Comparison of ENCODE assay signal across 16 mouse cellular contexts in the genomic region with DNA sequence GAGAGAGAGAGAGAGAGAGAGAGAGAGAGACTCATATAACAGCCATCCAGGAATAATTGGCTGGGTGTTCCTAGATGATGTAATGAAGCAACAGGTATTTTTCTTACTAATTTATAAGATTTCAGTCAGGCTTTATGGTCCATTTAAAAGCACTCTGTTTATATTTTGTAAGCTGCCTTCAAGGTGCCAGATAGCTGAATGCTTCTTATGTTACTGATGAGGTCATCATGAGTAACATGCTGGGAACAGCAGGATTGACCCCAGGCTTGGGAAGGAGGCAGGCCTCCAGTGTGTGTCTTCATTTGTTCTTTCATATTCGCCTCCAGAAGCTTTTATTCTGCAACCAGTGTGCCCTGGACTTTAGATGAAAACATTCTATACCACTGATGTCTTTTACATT.
DNase-seq lines count a peak whose midpoint lies in the region; ATAC-seq and TF ChIP-seq lines count a peak whose summit lies in the region.
"Had no signal": no experiment of that assay in that cellular context is flagged by ENCODE, and none has a peak within 500 bp of the region (broad histone marks: within the 10 kb centered on the region; RNA-seq: fewer than 3 reads in every experiment).

No protein-coding gene starts in this region.

- ATAC-seq in limb, embryonic 14.5 days (ENCODE audit: low FRiP score, low read depth) = 0 out of 2 replicates have a peak, but pooled peaks have one; percentile 44
- no peak for ATAC-seq in intestine, embryonic 15.5 days
- ATAC-seq: inflammation-experienced regulatory T-cells, adult 6 months had no signal

- DNase-seq in gastrocnemius, adult 2 months = no peak
- no peak for DNase-seq in gastrocnemius, postnatal 10 days
- peak; percentile 68 for DNase-seq in brain, embryonic 14.5 days (ENCODE audit: low read depth)
- peak; percentile 19 to 31 for DNase-seq in cerebellum, postnatal 25 days
- DNase-seq in limb, embryonic 14.5 days (ENCODE audit: low spot score) = no peak
- no peak for DNase-seq in adrenal gland, postnatal 25 days
- no peak for DNase-seq in left cerebral cortex, adult 8-10 months (ENCODE audit: low spot score in 2 of 2)
- DNase-seq: heart, adult 11 months; liver; lung, adult 2 months; right cerebral cortex, adult 18-20 months; thymus, postnatal 25 days had no signal

- intact Hi-C loops in gastrocnemius, adult 2 months (cut with DNase I) = no loop called here

- H3K9me3 ChIP-seq in limb, embryonic 14.5 days (ENCODE audit: control insufficient read depth, low read length) = no peaks in the 10 kb centered on the region
- H3K9me3 ChIP-seq in intestine, embryonic 15.5 days = no peaks in the 10 kb centered on the region
- H3K9me3 ChIP-seq: kidney, embryonic 15.5 days had no signal

- H3K36me3 ChIP-seq in limb, embryonic 14.5 days (ENCODE audit: control insufficient read depth, insufficient read depth, low read length) = no peaks in the 10 kb centered on the region
- H3K36me3 ChIP-seq in intestine, embryonic 15.5 days = no peaks in the 10 kb centered on the region
- H3K36me3 ChIP-seq: G1E; kidney, embryonic 15.5 days had no signal

- 39% methylated on average over 1 of the region's 1 CpGs for WGBS in limb, embryonic 14.5 days
- 61% methylated on average over 1 of the region's 1 CpGs for WGBS in intestine, embryonic 15.5 days

- H3K27me3 ChIP-seq in limb, embryonic 14.5 days (ENCODE audit: control insufficient read depth, insufficient read depth, low read length) = no peaks in the 10 kb centered on the region
- no peaks in the 10 kb centered on the region for H3K27me3 ChIP-seq in intestine, embryonic 15.5 days (replicated peaks)
- H3K27me3 ChIP-seq: kidney, embryonic 15.5 days had no signal

- TF ChIP-seq CTCF in gastrocnemius, adult 2 months (IDR thresholded peaks at IDR 0.05) = no peak
- no peak for TF ChIP-seq CTCF in brain, embryonic 14.5 days (IDR thresholded peaks at IDR 0.05; ENCODE audit: borderline replicate concordance, extremely low read depth, insufficient read depth, insufficient read length)

- H3K9ac ChIP-seq in limb, embryonic 14.5 days (ENCODE audit: low read depth, low read length, severe bottlenecking) = no peak overlapping the region
- H3K9ac ChIP-seq in intestine, embryonic 15.5 days = no peak overlapping the region
- H3K9ac ChIP-seq: kidney, embryonic 15.5 days had no signal

- H3K4me1 ChIP-seq in limb, embryonic 14.5 days (ENCODE audit: control insufficient read depth, insufficient read depth, low read length) = peaks cover 3% of the 10 kb centered on the region; the same call in 1 of the 2 replicates
- H3K4me1 ChIP-seq in intestine, embryonic 15.5 days (replicated peaks) = no peaks in the 10 kb centered on the region
- H3K4me1 ChIP-seq: kidney, embryonic 15.5 days had no signal

- H3K4me2 ChIP-seq in limb, embryonic 14.5 days (replicated peaks; ENCODE audit: low read depth, low read length, severe bottlenecking) = no peak overlapping the region
- H3K4me2 ChIP-seq in intestine, embryonic 15.5 days (replicated peaks) = no peak overlapping the region
- H3K4me2 ChIP-seq: kidney, embryonic 15.5 days had no signal

- H3K27ac ChIP-seq in gastrocnemius, adult 2 months = peak overlapping the region; percentile 76; the same call in 1 of the 2 replicates
- no peak overlapping the region for H3K27ac ChIP-seq in limb, embryonic 14.5 days (replicated peaks; ENCODE audit: low read depth, low read length)
- no peak overlapping the region for H3K27ac ChIP-seq in intestine, embryonic 15.5 days
- H3K27ac ChIP-seq: kidney, embryonic 15.5 days had no signal

- no peak for TF ChIP-seq POLR2A in brain, embryonic 14.5 days (IDR thresholded peaks at IDR 0.05; ENCODE audit: borderline replicate concordance, extremely low read depth, insufficient read depth, insufficient read length, poor library complexity, severe bottlenecking)
- no peak for TF ChIP-seq POLR2A in limb, embryonic 14.5 days (IDR thresholded peaks at IDR 0.05; ENCODE audit: borderline replicate concordance, extremely low read depth, insufficient read depth, insufficient read length)

- no peak overlapping the region for H3K4me3 ChIP-seq in gastrocnemius, adult 2 months
- no peak overlapping the region for H3K4me3 ChIP-seq in limb, embryonic 14.5 days (replicated peaks; ENCODE audit: low read length)
- no peak overlapping the region for H3K4me3 ChIP-seq in intestine, embryonic 15.5 days (replicated peaks)
- H3K4me3 ChIP-seq: kidney, embryonic 15.5 days had no signal

Comparison
In these comparisons a context has a peak if more than half of its experiments do, and no peak if none do; other contexts are left out.
1. DNase-seq: peak in brain, embryonic 14.5 days (single experiment) and cerebellum, postnatal 25 days (2 of 2); none in gastrocnemius, adult 2 months (single experiment), gastrocnemius, postnatal 10 days (single experiment), limb, embryonic 14.5 days (single experiment), adrenal gland, postnatal 25 days (single experiment) and left cerebral cortex, adult 8-10 months (0 of 2).